ENCODE assay signal across 8 mouse cellular contexts in the genomic region with DNA sequence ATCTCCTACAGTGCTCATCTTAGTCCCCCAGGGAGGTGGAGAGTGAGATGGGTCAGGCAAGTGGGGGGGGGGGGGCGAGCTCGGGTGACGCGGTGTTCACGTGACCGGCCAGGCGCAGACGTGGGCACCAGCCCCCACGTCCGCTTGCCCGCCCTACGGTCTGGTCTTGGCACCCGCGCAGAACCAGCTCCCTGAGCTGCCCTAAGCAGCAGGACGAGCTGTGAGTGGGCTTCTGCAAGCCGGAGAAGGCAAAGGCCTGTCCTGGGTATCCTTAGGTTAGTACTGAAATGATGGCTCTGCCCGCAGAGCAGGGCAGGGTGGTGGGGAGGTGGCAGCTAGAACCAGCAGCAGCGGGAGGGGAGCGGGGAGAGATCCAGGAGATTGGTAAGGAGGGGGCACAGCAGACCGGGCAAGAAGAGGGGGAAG. TPM values are rescaled to one million over a fixed set of nuclear protein-coding genes. Genes with fewer than 3 reads are reported as not detected.
DNase-seq lines count a peak whose midpoint lies in the region; ATAC-seq and TF ChIP-seq lines count a peak whose summit lies in the region.

No protein-coding gene starts in this region.

- peak overlapping the region; percentile 59 for H3K4me2 ChIP-seq in heart, postnatal 0 days (ENCODE audit: low read depth, low read length)

- no peaks in the 10 kb centered on the region for H3K9me3 ChIP-seq in heart, postnatal 0 days (replicated peaks; ENCODE audit: control insufficient read depth, low read length)

- peak overlapping the region; percentile 32 for H3K4me3 ChIP-seq in lung, adult 2 months (replicated peaks; ENCODE audit: extremely low read depth, low read depth, low read length)
- peak overlapping the region; percentile 27 for H3K4me3 ChIP-seq in heart, postnatal 0 days (ENCODE audit: low read depth, low read length)

- H3K4me1 ChIP-seq in lung, adult 2 months (ENCODE audit: control insufficient read depth, insufficient read depth, low read length): no peaks in the 10 kb centered on the region
- H3K4me1 ChIP-seq in heart, postnatal 0 days (ENCODE audit: control insufficient read depth, insufficient read depth): no peaks in the 10 kb centered on the region

- no peak for ATAC-seq in heart, postnatal 0 days (ENCODE audit: insufficient read depth, low read depth)

- 0 out of 2 replicates have a peak overlapping the region, but pooled peaks have one; percentile 20 for H3K9ac ChIP-seq in heart, postnatal 0 days (replicated peaks; ENCODE audit: low read depth, low read length)

- H3K27me3 ChIP-seq in heart, postnatal 0 days (ENCODE audit: control insufficient read depth, insufficient read depth, low read length): no peaks in the 10 kb centered on the region

- TF ChIP-seq CTCF in lung, adult 2 months (IDR thresholded peaks at IDR 0.05; ENCODE audit: insufficient read depth, low read length): no peak
- TF ChIP-seq CTCF in heart, postnatal 0 days (IDR thresholded peaks at IDR 0.05; ENCODE audit: low read depth): no peak

- no peaks in the 10 kb centered on the region for H3K36me3 ChIP-seq in heart, postnatal 0 days (replicated peaks; ENCODE audit: control insufficient read depth, insufficient read depth, low read length)

- no peak overlapping the region for H3K27ac ChIP-seq in heart, postnatal 0 days (ENCODE audit: low read depth)

- no peak for DNase-seq in lung, adult 2 months
- no peak for DNase-seq in lung, postnatal 14 days
- DNase-seq in cerebellum, postnatal 36 days: peak; percentile 53 to 68
- no peak for DNase-seq in heart, postnatal 0 days (ENCODE audit: low spot score)
- peak; percentile 37 to 45 for DNase-seq in left cerebral cortex, postnatal 36 days (ENCODE audit: low spot score in 2 of 2)
- peak; percentile 24 for DNase-seq in neural tube, embryonic 10.5 days (ENCODE audit: extremely low spot score, low spot score)
- DNase-seq in c-Kit-positive CD71-positive TER-119-positive erythroid progenitor cells, embryonic 14.5 days (ENCODE audit: low spot score): no peak
- no peak for DNase-seq in spleen, postnatal 36 days (ENCODE audit: low spot score in 2 of 2)

- TF ChIP-seq EP300 in heart, postnatal 0 days (IDR thresholded peaks at IDR 0.05; ENCODE audit: low read depth): no peak

- intact Hi-C loops in left cerebral cortex, postnatal 36 days (cut with DNase I): loop anchor here (1.0 kb wide), 1 partner anchor 75 kb away; no protein-coding TSS in a partner anchor

- 47% methylated on average over 20 of the region's 20 CpGs for WGBS in lung, adult 2 months
- WGBS in heart, postnatal 0 days: 33% methylated on average over 11 of the region's 20 CpGs

- no peak for TF ChIP-seq POLR2A in lung, adult 2 months (IDR thresholded peaks at IDR 0.05; ENCODE audit: borderline replicate concordance, extremely low read depth, low read depth, low read length)

RNA-seq across cellular contexts. Expression of a gene that starts 41.5 kb away (rescaled TPM):
- 1.0 and 2.2 TPM in 2 replicates for polyA plus RNA-seq in lung, adult 2 months (2012; rRNA removed)
- 4.9 and 7.3 TPM in 2 replicates for total RNA-seq in heart, postnatal 0 days (2014; rRNA removed; ENCODE audit: low replicate concordance)
- 13.4 and 13.9 TPM in 2 replicates for polyA plus RNA-seq in heart, postnatal 0 days (2015; fragmentation: Nextera tagmentation; extraction: Ambion mirVana)
- 10 to 100 TPM; 13.7 to 14.8 TPM for total RNA-seq in left cerebral cortex, postnatal 36 days (2021)

Comparison
In these comparisons a context has a peak if more than half of its experiments do, and no peak if none do; other contexts are left out.
1. DNase-seq: peak in cerebellum, postnatal 36 days (2 of 2), left cerebral cortex, postnatal 36 days (2 of 2) and neural tube, embryonic 10.5 days (single experiment); none in lung, adult 2 months (single experiment), lung, postnatal 14 days (single experiment), heart, postnatal 0 days (single experiment), c-Kit-positive CD71-positive TER-119-positive erythroid progenitor cells, embryonic 14.5 days (single experiment) and spleen, postnatal 36 days (0 of 2).